Mouse (Mus musculus) testis, adult 2 months (tissue): Measurements from ENCODE around the gene Arhgap45. TPM values are rescaled to one million over a fixed set of nuclear protein-coding genes. Genes with fewer than 3 reads are reported as not detected.

Experiments used
- H3K27ac ChIP-seq: fragments of 200-500 bp; 2 replicates; pipeline ENCODE4 v1.5.1; 2012; ENCODE audit warnings: low read depth, low read length; ENCODE audit not compliant: control insufficient read depth, insufficient read depth
- H3K27me3 ChIP-seq: fragments of 200-500 bp; 2 replicates; pipeline ENCODE4 v1.6.1; 2012; ENCODE audit warnings: mild to moderate bottlenecking, low read length, moderate library complexity; ENCODE audit not compliant: control insufficient read depth, insufficient read depth
- H3K36me3 ChIP-seq: fragments of 200-500 bp; 2 replicates; pipeline ENCODE4 v1.6.1; 2012; ENCODE audit warnings: mild to moderate bottlenecking, low read length; ENCODE audit not compliant: control insufficient read depth, insufficient read depth
- H3K4me1 ChIP-seq: fragments of 200-500 bp; 2 replicates; pipeline ENCODE4 v1.6.1; 2012; ENCODE audit warnings: low read length; ENCODE audit not compliant: control insufficient read depth, insufficient read depth
- H3K4me3 ChIP-seq: fragments of 200-500 bp; 2 replicates; pipeline ENCODE4 v1.5.1; 2012; ENCODE audit warnings: low read depth, mild to moderate bottlenecking, low read length, moderate library complexity, mixed read lengths; ENCODE audit not compliant: control insufficient read depth
- CTCF ChIP-seq: fragments of 200-500 bp; IDR thresholded peaks from 2 replicates; pipeline ENCODE4 v1.5.1; 2012; ENCODE audit warnings: low read depth, mild to moderate bottlenecking, inconsistent platforms, low read length, moderate library complexity; ENCODE audit not compliant: control insufficient read depth, insufficient read depth, insufficient replicate concordance
- POLR2A ChIP-seq: fragments of 200-500 bp; IDR thresholded peaks from 2 replicates; pipeline ENCODE4 v1.6.1; 2012; ENCODE audit warnings: low read depth, mild to moderate bottlenecking, inconsistent platforms, low read length, moderate library complexity; ENCODE audit not compliant: control insufficient read depth
- polyA plus RNA-seq: library from polyadenylated mRNA; depleted of rRNA; stranded (reverse); fragments of >200 nt; gene quantifications from 2 replicates; pipeline ENCODE4 v1.2.3, GENCODE M21; 2012

Arhgap45 gene
- polyA plus RNA-seq, 1 experiment, result 2.1 TPM

- Histone ChIP-seq H3K27ac (no peak overlapping the region), H3K36me3 (no peaks in the 10 kb centered on the region; the same call in 1 of the 2 replicates), H3K4me3 (peak overlapping the region; percentile 39), H3K4me1 (peaks cover 36% of the 10 kb centered on the region), H3K27me3 (no peaks in the 10 kb centered on the region)
- no peak for TF ChIP-seq CTCF
- no peak for TF ChIP-seq POLR2A
Observed at GRCm38 (mm10) chr10:79974668-79975067, 41.8 kb upstream of the Arhgap45 start.

- no peak overlapping the region for H3K27ac ChIP-seq
- H3K27me3 ChIP-seq, result no peaks in the 10 kb centered on the region
- no peak for TF ChIP-seq CTCF
- TF ChIP-seq POLR2A, result no peak
- H3K36me3 ChIP-seq, result no peaks in the 10 kb centered on the region; the same call in 1 of the 2 replicates
- H3K4me3 ChIP-seq, result peak overlapping the region; percentile 2
- H3K4me1 ChIP-seq, result peaks cover 28% of the 10 kb centered on the region
Observed at GRCm38 (mm10) chr10:79976071-79976721, 40.3 kb upstream of the Arhgap45 start.

GRCm38 (mm10) chr10:79976722-79977107, 39.7 kb upstream of the Arhgap45 start:
- H3K36me3 ChIP-seq, result no peaks in the 10 kb centered on the region; the same call in 1 of the 2 replicates
- TF ChIP-seq POLR2A, result no peak
- no peak for TF ChIP-seq CTCF
- H3K4me1 ChIP-seq, result peaks cover 27% of the 10 kb centered on the region
- H3K4me3 ChIP-seq, result no peak overlapping the region; the same call in 1 of the 2 replicates
- no peaks in the 10 kb centered on the region for H3K27me3 ChIP-seq
- H3K27ac ChIP-seq, result no peak overlapping the region

GRCm38 (mm10) chr10:79977324-79977723, 39.1 kb upstream of the Arhgap45 start:
- Histone ChIP-seq H3K27ac (no peak overlapping the region), H3K36me3 (no peaks in the 10 kb centered on the region; the same call in 1 of the 2 replicates), H3K4me3 (no peak overlapping the region; the same call in none of the 2 replicates), H3K4me1 (peaks cover 27% of the 10 kb centered on the region), H3K27me3 (no peaks in the 10 kb centered on the region)
- TF ChIP-seq POLR2A (no peak), CTCF (no peak)

GRCm38 (mm10) chr10:79978061-79978460, 38.4 kb upstream of the Arhgap45 start:
- no peaks in the 10 kb centered on the region for H3K27me3 ChIP-seq
- no peaks in the 10 kb centered on the region; the same call in 1 of the 2 replicates for H3K36me3 ChIP-seq
- H3K4me1 ChIP-seq, result peaks cover 33% of the 10 kb centered on the region
- no peak overlapping the region for H3K27ac ChIP-seq
- TF ChIP-seq POLR2A, result no peak
- no peak for TF ChIP-seq CTCF
- no peak overlapping the region for H3K4me3 ChIP-seq

GRCm38 (mm10) chr10:79979401-79980155, 36.9 kb upstream of the Arhgap45 start:
- H3K27ac ChIP-seq, result no peak overlapping the region
- H3K36me3 ChIP-seq, result no peaks in the 10 kb centered on the region; the same call in 1 of the 2 replicates
- H3K4me3 ChIP-seq, result no peak overlapping the region
- peaks cover 43% of the 10 kb centered on the region for H3K4me1 ChIP-seq
- H3K27me3 ChIP-seq, result no peaks in the 10 kb centered on the region
- TF ChIP-seq CTCF (no peak), POLR2A (no peak)

GRCm38 (mm10) chr10:79983205-79983604, 33.2 kb upstream of the Arhgap45 start:
- TF ChIP-seq CTCF (no peak), POLR2A (no peak)
- Histone ChIP-seq H3K36me3 (no peaks in the 10 kb centered on the region; the same call in 1 of the 2 replicates), H3K4me3 (peak overlapping the region; percentile 90), H3K27ac (peak overlapping the region; percentile 70; the same call in 1 of the 2 replicates), H3K4me1 (peaks cover 31% of the 10 kb centered on the region), H3K27me3 (no peaks in the 10 kb centered on the region)
